ENCODE assay signal across 9 mouse cellular contexts in genomic region chrX:99575105-99575504, GRCm38 (mm10).
DNase-seq lines count a peak whose midpoint lies in the region; ATAC-seq and TF ChIP-seq lines count a peak whose summit lies in the region.
"Had no signal": no experiment of that assay in that cellular context is flagged by ENCODE, and none has a peak within 500 bp of the region (broad histone marks: within the 10 kb centered on the region; RNA-seq: fewer than 3 reads in every experiment).

No protein-coding gene starts in this region.

- no peaks in the 10 kb centered on the region for H3K36me3 ChIP-seq in heart, embryonic 12.5 days
- no peaks in the 10 kb centered on the region for H3K36me3 ChIP-seq in neural tube, embryonic 12.5 days
- no peaks in the 10 kb centered on the region for H3K36me3 ChIP-seq in intestine, embryonic 16.5 days (ENCODE audit: control insufficient read depth, insufficient read depth, low read length)
- no peaks in the 10 kb centered on the region for H3K36me3 ChIP-seq in stomach, postnatal 0 days (ENCODE audit: control insufficient read depth, insufficient read depth, low read length)

- DNase-seq in heart, adult 8-10 months (ENCODE audit: low spot score), result no peak
- no peak for DNase-seq in neural tube, embryonic 10.5 days (ENCODE audit: extremely low spot score, low spot score)
- DNase-seq in stomach, postnatal 0 days (ENCODE audit: low spot score), result no peak
- no peak for DNase-seq in yolk sac, embryonic 10.5 days (ENCODE audit: low spot score)
- DNase-seq in cerebellum, adult 9-11 months, result no peak

- TF ChIP-seq EP300 in stomach, postnatal 0 days (optimal IDR thresholded peaks at IDR 0.05), result no peak

- no peaks in the 10 kb centered on the region for H3K9me3 ChIP-seq in heart, embryonic 12.5 days (replicated peaks)
- no peaks in the 10 kb centered on the region for H3K9me3 ChIP-seq in neural tube, embryonic 12.5 days
- H3K9me3 ChIP-seq in intestine, embryonic 16.5 days (ENCODE audit: control insufficient read depth, low read length), result no peaks in the 10 kb centered on the region
- no peaks in the 10 kb centered on the region for H3K9me3 ChIP-seq in stomach, postnatal 0 days (ENCODE audit: control insufficient read depth, low read length)

- peaks cover 71% of the 10 kb centered on the region for H3K27me3 ChIP-seq in heart, embryonic 12.5 days (replicated peaks)
- H3K27me3 ChIP-seq in neural tube, embryonic 12.5 days (replicated peaks), result peaks cover 39% of the 10 kb centered on the region
- H3K27me3 ChIP-seq in intestine, embryonic 16.5 days (replicated peaks; ENCODE audit: control insufficient read depth, insufficient read depth, low read length), result no peaks in the 10 kb centered on the region; the same call in 1 of the 2 replicates
- no peaks in the 10 kb centered on the region for H3K27me3 ChIP-seq in stomach, postnatal 0 days (ENCODE audit: control insufficient read depth, insufficient read depth, low read length)

- peak overlapping the region; percentile 64; the same call in 1 of the 2 replicates for H3K4me2 ChIP-seq in heart, embryonic 12.5 days
- H3K4me2 ChIP-seq in neural tube, embryonic 12.5 days (replicated peaks), result no peak overlapping the region
- no peak overlapping the region for H3K4me2 ChIP-seq in intestine, embryonic 16.5 days (ENCODE audit: low read depth, low read length)
- no peak overlapping the region; the same call in 1 of the 2 replicates for H3K4me2 ChIP-seq in stomach, postnatal 0 days (replicated peaks; ENCODE audit: low read depth)

- no peak for TF ChIP-seq CTCF in stomach, postnatal 0 days (IDR thresholded peaks at IDR 0.05; ENCODE audit: low read depth)

- H3K4me3 ChIP-seq in heart, embryonic 12.5 days, result no peak overlapping the region
- no peak overlapping the region for H3K4me3 ChIP-seq in neural tube, embryonic 12.5 days
- H3K4me3 ChIP-seq in intestine, embryonic 16.5 days (ENCODE audit: low read length), result no peak overlapping the region
- H3K4me3 ChIP-seq in stomach, postnatal 0 days (ENCODE audit: low read depth, low read length), result no peak overlapping the region

- 46% methylated on average over 5 of the region's 5 CpGs for WGBS in heart, embryonic 12.5 days
- 46% methylated on average over 5 of the region's 5 CpGs for WGBS in neural tube, embryonic 12.5 days
- 47% methylated on average over 5 of the region's 5 CpGs for WGBS in intestine, embryonic 16.5 days
- WGBS in stomach, postnatal 0 days, result 48% methylated on average over 5 of the region's 5 CpGs

- no peak for ATAC-seq in heart, embryonic 12.5 days (ENCODE audit: insufficient number of reproducible peaks, low FRiP score)
- ATAC-seq in neural tube, embryonic 12.5 days (ENCODE audit: low FRiP score, low read depth), result 0 out of 2 replicates have a peak, but pooled peaks have one; percentile 39
- ATAC-seq in intestine, embryonic 16.5 days, result peak; percentile 38; the same call in 1 of the 2 replicates
- 0 out of 2 replicates have a peak, but pooled peaks have one; percentile 28 for ATAC-seq in stomach, postnatal 0 days (ENCODE audit: low FRiP score, low TSS enrichment)
- ATAC-seq: Patski had no signal

- H3K4me1 ChIP-seq in heart, embryonic 12.5 days (replicated peaks), result no peaks in the 10 kb centered on the region
- H3K4me1 ChIP-seq in neural tube, embryonic 12.5 days, result no peaks in the 10 kb centered on the region
- H3K4me1 ChIP-seq in intestine, embryonic 16.5 days (ENCODE audit: control insufficient read depth, insufficient read depth, low read length), result 0 out of 2 replicates have a peak, but pooled peaks cover 6% of the 10 kb centered on the region
- no peaks in the 10 kb centered on the region for H3K4me1 ChIP-seq in stomach, postnatal 0 days (replicated peaks; ENCODE audit: control insufficient read depth, insufficient read depth)

- no peak overlapping the region for H3K9ac ChIP-seq in heart, embryonic 12.5 days
- H3K9ac ChIP-seq in neural tube, embryonic 12.5 days, result no peak overlapping the region
- no peak overlapping the region for H3K9ac ChIP-seq in intestine, embryonic 16.5 days (ENCODE audit: low read depth, low read length)
- no peak overlapping the region for H3K9ac ChIP-seq in stomach, postnatal 0 days (ENCODE audit: low read length)

- H3K27ac ChIP-seq in heart, embryonic 12.5 days (ENCODE audit: poor library complexity, severe bottlenecking), result no peak overlapping the region
- no peak overlapping the region for H3K27ac ChIP-seq in neural tube, embryonic 12.5 days
- H3K27ac ChIP-seq in intestine, embryonic 16.5 days (ENCODE audit: low read length), result no peak overlapping the region
- no peak overlapping the region for H3K27ac ChIP-seq in stomach, postnatal 0 days (replicated peaks)
